Mouse (Mus musculus) thymus, postnatal 0 days (tissue): ENCODE results near the gene Zfp652. TPM values are rescaled to one million over a fixed set of nuclear protein-coding genes. Genes with fewer than 3 reads are reported as not detected.

Experiments used
- DNase-seq: peaks from one replicate; pipeline ENCODE4 v3.0.0-alpha.2; 2015; ENCODE audit warnings: low spot score
- polyA plus RNA-seq: library from polyadenylated mRNA; unstranded; fragments of >200 nt; fragmentation: Nextera tagmentation; extraction: Ambion mirVana; gene quantifications from 2 replicates; pipeline ENCODE4 v1.2.1, GENCODE M21; 2015

Zfp652 gene
- polyA plus RNA-seq, 1 experiment from 2014 or later, result 14.9 TPM

DNA sequence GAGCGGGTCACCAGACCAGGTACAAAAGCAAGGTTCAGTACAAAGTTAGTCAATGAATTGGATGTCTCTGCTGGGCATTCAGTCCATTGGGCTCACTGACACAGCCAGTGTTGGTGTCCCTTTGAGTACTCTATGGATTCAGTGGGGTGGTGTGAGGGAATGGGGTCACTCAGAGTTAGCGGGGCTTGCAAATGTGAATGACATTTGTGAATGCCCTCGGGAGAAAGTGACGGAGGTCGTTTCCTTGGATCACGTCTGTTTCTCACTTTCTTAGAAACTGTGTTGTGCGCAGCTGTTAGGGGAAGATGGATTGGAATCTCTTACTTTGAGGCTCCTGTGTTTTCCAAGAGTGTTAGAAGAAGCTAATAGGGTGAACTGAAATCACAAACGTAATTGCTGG is 52.3 kb downstream of the Zfp652 start:
- DNase-seq, result no peak

DNA sequence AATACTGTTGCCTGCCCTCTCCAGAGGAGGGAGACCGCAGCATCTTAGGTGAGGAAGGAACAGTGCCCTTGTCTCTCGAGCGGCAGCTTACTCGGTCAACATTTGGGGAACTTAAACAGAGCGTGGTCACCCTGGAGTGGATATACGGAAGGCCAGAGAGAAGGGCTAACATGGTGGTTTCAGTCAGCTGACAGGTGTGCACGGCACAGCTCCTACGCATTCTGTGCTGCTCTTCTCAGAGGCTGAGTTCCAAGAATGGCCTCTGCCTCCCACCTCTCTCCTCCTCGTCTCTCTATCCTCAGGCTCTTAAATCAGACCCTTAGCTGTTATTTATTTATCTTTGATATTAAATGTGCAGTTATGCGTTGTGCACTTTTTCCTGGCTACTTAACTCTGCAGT is 52.9 kb downstream of the Zfp652 start:
- no peak for DNase-seq

DNA sequence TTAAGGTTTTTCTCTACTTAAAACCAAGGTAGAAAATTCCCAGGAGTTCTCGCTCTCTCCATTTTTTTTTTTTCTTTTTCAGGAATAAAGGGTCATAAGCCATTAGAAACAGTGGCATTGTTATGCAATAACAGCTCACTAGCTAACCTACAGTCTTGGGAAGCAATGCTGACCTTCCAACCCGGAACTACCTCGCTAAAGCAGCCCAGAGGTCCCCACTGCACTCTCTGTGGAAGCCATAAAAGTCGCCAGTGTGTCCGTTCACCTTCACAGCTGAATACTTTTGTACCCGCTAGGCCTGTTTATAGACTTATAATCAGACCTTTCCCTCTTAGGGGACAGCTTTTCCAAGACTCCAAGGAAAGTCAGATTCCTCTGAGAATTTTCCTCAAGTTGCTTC is 55.8 kb downstream of the Zfp652 start:
- no peak for DNase-seq

DNA sequence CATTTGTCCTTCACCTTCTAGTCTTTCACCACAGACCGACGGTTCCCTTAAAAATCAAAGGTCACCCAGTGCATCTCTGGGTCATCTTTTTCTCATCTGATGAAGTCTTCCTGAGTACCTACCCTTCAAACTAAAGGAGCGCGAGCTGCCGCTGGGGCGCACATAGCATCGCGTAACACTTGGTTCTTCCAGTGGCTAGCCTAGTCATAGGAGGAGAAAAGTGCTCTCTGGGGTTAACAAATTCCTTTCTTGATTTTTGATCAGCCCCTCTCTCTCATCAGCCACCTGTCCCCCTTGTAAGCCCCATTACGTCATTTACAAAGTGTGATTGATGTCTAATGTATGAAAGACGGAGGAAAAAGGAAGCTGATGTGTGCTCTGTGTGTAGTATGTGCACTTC is 56.7 kb downstream of the Zfp652 start:
- DNase-seq, result no peak

- peak; percentile 33 for DNase-seq
Measured at GRCm38 (mm10) chr11:95770720-95771364, 58.4 kb downstream of the Zfp652 start.

GRCm38 (mm10) chr11:95771665-95772064 is 59.2 kb downstream of the Zfp652 start:
- DNase-seq, result no peak

DNA sequence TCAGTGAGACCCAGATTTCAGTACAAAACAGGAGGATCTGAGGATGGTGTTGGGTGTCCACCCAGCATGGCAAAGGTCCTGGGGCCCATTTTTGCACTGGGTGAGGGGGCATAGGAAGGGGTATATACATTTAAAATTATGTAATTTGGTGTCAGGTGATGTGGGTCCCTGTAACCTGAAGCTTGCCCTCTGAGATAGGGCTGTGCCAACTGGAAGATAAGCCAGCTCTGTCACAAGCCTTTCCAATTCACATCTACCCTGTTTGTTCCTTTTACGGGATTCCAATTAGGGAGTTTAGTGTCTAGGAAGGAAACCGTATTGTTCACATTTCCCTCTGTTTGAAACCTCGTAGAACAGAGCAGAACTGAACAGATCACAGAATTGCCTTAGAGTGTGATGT is 60.8 kb downstream of the Zfp652 start:
- no peak for DNase-seq

DNA sequence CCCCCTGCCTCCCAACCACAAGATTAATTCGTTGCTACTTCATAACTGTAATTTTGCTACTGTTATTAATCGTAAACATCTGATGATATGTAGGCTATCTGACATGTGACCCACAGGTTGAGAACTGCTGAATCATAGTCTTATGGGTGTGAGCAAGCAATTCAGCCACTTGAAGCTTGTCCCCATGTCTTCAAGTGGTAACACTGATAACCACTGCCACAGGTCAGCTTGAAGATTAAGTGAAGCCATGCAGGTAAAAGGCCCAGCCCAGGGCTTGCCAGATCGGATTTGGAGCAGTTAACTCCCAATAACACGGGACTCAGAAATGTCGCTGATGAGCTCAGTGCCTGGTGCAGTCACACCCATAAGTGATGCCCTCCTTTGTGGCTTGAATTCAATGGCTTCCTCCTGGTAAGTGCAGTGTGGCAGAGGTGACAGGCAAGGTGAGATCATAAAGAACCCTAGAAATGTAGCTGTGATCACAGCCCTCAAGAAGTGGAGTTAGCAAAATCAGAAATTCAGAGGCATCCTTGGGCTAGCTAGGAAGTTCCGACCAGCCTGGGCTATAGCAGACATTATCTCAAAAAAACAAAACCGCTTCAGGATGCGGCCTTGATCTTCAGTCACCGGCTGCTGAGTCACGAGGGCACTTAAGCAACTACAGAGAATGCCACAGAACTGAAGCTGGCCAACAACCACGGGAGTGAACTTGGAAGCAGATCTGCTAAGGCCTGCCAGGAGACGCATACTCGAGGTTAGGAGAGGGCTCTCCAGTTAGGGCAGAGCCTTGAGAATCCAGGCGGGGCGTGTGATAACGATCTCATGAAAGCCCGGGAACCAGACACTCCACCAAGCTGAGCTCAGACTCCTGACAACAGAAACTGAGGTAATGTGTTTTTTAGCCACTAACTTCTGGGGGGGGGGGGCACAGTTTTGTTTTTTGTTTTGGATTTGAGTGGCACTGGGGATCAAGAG is 65.1 kb downstream of the Zfp652 start:
- DNase-seq, result peak; percentile 24

DNA sequence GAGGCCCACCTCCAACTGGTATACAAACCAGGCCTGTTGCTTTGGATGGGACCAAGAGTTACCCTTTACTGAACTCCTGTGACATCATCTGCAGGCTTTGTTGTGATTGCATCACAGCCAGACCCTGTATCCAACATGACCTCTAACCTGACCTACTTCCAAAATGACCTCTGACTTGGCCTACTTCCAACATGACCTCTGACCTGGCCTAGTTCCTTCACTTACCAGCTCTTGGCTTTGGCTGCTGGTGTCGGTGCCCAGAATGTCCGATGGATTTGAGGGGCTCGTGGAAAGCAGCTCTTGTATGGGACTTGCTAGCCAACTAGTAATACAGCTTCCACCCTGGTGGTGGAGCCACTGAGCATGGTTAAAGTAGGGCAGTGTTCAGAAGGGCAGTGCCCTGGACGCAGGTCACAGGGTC is 66.4 kb downstream of the Zfp652 start:
- DNase-seq, result peak; percentile 11

DNA sequence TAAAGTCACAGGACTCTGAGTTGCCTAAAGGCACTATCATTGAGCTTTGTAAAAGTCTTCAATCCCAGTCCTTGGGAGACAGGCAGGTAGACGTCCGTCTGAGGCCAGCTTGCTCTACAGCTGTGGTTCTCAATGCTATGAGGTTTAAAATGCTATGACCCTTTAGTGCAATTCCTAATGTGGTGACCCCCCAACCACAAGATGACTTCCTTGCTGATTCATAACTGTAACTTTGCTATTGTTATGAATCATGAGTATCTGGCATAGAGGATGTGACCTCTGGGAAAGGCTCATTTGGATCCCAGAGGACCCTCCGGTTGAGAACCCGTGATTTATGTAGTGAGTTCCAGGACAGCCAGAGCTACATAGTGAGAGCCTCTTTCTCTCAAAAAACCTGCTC is 66.9 kb downstream of the Zfp652 start:
- no peak for DNase-seq

- no peak for DNase-seq
Measured at GRCm38 (mm10) chr11:95780480-95780879, 68.0 kb downstream of the Zfp652 start.

GRCm38 (mm10) chr11:95781557-95781956 is 69.1 kb downstream of the Zfp652 start:
- no peak for DNase-seq

DNA sequence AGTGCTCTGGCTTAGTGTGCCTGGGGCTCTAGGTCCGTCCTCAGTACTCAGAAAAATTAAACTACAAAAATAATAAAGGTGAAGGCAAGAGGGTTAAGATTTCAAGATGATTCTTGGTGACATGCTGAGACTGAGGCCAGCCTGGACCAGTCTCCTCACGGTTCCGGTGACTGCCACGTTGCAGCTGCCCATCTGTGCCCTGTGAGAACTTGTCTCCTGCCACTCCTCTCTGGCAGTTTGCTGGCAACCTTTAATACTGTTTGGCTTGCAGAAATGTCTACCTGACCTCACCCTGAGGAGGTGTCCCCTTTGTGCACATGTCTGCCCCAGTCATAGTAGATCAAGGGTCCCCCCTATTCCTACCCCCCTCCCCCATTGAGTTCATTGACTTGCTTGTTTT is 71.0 kb downstream of the Zfp652 start:
- no peak for DNase-seq

DNA sequence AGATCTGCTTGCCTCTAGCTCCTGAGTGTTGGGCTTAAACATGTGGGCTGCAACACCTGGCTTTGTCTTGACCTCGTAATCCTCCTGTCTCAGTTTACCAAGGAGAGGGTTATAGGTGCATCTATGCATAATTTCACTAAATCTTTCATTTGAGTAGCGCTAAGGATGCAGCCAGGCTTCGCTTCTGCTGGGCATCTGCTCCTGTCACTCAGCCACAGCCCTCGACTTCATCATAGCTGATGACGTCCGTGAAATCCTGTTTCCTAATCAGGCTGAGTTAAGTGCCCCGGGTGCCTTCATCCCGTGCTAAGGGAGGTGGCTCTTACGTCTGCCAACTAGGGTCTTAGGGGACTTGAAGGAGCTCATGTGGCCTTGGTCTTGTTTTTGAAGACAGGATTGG is 71.5 kb downstream of the Zfp652 start:
- DNase-seq, result no peak

GRCm38 (mm10) chr11:95785675-95786074 is 73.2 kb downstream of the Zfp652 start:
- peak; percentile 17 for DNase-seq

GRCm38 (mm10) chr11:95786511-95786910 is 74.0 kb downstream of the Zfp652 start:
- DNase-seq, result no peak

DNA sequence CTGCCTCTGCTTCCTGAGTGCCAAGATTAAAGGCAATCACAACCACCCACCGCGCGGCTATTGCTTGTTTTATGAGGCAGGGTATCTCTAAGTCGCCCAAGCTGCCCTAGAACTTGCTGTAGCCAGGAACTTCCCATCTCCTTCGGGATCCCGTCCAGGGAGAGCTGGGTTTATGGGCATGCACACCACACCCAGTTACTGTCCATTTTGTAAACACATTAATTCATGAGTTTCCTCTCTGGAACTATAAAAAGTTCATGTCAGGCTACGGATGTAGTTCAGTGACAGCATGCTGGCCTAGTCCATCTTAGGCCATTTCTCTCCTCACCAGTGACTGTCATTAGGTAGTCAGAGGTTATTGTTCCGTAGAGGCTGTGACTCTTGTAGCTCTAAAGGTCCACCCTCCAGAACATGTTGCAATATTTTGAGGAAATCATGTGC is 77.0 kb downstream of the Zfp652 start:
- DNase-seq, result no peak

GRCm38 (mm10) chr11:95791787-95792186 is 79.3 kb downstream of the Zfp652 start:
- no peak for DNase-seq

DNA sequence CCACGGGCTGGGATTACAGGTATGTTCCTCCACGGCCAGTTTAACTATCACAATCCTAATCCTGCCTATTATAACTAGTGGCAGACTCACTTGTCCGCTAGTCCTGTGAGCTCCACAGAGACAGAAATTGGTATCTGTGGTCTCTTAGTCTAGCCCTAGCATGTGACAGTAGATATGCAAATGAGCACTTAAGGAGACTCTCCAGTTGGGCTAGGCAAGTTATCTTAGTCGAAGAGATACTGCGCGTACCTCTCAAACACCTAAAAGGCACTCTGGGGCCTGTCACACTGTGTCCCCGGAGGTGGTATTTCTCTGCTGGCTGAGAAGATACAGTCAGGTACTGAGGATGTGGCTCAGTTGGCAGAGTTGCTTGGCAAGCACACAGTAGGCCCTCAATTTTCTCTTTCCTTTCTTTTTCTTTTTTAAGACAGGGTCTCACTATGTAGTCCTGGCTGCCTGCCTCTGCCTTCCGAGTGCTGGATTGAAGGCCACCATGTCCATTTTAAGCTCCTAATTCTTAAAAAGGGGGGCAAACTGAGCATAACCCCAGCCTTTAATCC is 80.6 kb downstream of the Zfp652 start:
- DNase-seq, result no peak

DNA sequence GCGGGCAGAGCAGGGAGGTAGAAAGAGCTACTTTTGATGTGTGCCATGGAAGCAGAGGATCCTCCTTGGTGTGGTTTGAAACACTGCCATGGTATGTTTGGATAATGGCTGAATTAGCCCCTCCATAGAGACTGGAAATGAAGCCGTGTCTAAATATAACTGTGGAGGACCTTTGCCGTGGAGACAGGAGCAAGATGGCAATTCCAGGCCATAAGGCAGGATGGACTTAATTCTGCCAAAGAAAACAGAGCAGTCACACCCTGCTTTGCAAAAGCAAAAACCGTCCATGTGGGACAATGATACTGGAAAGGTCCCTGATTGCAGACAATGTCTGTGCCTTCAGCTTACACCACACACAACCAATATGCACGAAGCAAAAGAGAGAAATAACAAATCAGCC is 81.7 kb downstream of the Zfp652 start:
- no peak for DNase-seq

GRCm38 (mm10) chr11:95795582-95795981 is 83.1 kb downstream of the Zfp652 start:
- DNase-seq, result no peak

DNA sequence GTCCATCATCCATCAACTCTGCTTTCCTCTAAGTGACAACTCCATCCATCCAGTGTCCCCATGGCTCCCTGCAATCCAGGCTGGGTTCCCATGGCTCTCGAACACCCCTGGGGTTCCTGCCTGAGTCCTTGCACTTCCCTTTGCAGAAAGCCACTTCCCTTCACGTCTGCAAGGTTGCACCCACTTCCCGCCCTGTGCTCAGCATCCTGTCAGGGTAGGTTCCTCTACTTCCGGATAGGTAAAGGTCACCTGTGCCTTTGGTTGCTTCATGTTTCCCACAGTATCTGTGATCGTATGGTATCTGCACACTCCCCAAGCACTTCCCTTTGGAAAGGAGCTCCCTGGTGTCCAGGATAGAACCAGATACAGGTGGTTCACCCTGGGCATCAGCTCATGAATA is 92.5 kb downstream of the Zfp652 start:
- DNase-seq, result peak; percentile 46
